Mouse (Mus musculus): ENCODE data around the gene 4930550C14Rik. TPM values are rescaled to one million over a fixed set of nuclear protein-coding genes. Genes with fewer than 3 reads are reported as not detected.

4930550C14Rik gene
- 0.12 TPM in 1 of 2 replicates, not detected in the other for polyA plus RNA-seq (2014; fragmentation: Nextera tagmentation; extraction: Ambion mirVana)

DNA sequence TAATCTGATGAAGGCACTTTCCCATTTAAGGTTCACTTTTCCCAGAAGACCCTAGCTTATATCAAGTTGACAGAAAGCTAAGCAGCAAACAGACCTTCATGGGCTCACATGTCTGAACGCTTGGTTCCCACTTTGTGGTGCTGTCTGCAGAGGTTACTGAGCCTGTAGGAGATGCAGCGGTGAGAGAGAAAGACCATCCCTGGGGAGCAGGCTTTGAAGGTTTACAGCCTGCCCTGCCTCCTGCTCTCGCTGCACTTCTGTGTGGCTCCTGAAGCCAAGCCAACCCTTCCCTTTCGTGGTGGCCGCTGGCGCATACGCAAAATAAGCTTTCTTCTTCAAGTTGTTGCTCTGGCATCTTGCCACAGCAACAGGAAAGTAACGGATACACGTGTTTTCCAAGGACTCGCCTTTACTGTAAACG lies at the start of gene 4930550C14Rik:
Gene 4930550C14Rik (plus strand): TSS at position 35 of the 421 bp plus-strand sequence.
- DNase-seq (ENCODE audit: low spot score) (no peak), ATAC-seq (replicated peaks; ENCODE audit: low FRiP score) (no peak)
- H3K27me3 ChIP-seq (ENCODE audit: control insufficient read depth, insufficient read depth, low read length) = no peaks in the 10 kb centered on the region
- WGBS = 28% methylated on average over 11 of the region's 11 CpGs
- no peak within 1 kb of the TSS for H3K27ac ChIP-seq (ENCODE audit: low read depth, low read length)
- no peak within 1 kb of the TSS for H3K4me3 ChIP-seq (ENCODE audit: low read depth, low read length)
- no peaks in the 10 kb centered on the region for H3K9me3 ChIP-seq (ENCODE audit: control insufficient read depth, low read length)
- H3K36me3 ChIP-seq (ENCODE audit: control insufficient read depth, insufficient read depth, low read length) = no peaks in the 10 kb centered on the region
- H3K9ac ChIP-seq (ENCODE audit: low read length) = no peak within 1 kb of the TSS
- no peaks in the 10 kb centered on the region for H3K4me1 ChIP-seq (replicated peaks; ENCODE audit: control insufficient read depth, insufficient read depth, low read length)
- H3K4me2 ChIP-seq (ENCODE audit: low read depth, low read length, severe bottlenecking) = no peak within 1 kb of the TSS

DNA sequence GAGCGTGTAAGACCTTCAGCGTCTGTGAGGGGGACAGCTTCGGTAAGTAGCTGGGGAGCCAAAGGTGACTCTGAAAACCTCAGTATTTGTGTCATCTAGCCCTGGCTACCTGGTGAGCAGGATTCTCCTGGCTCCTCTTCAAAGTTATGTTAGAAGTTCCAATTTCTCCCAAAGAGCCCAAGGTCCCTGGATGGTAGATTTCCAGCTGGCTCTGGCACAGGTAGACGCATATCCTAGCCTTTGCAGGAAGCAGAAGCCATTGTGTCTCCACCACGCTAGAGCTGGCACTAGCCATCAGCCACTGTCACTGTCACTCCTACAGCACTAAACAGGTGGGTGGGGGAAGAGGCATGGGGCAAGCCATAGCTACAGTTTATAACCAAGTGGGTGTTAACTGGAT lies 49.0 kb upstream of the 4930550C14Rik start:
- Histone ChIP-seq H3K9me3 (ENCODE audit: control insufficient read depth, low read length) (no peaks in the 10 kb centered on the region), H3K27me3 (ENCODE audit: control insufficient read depth, insufficient read depth, low read length) (no peaks in the 10 kb centered on the region), H3K4me1 (replicated peaks; ENCODE audit: control insufficient read depth, insufficient read depth, low read length) (no peaks in the 10 kb centered on the region), H3K9ac (ENCODE audit: low read length) (no peak overlapping the region), H3K36me3 (ENCODE audit: control insufficient read depth, insufficient read depth, low read length) (no peaks in the 10 kb centered on the region), H3K4me2 (ENCODE audit: low read depth, low read length, severe bottlenecking) (no peak overlapping the region), H3K27ac (ENCODE audit: low read depth, low read length) (no peak overlapping the region), H3K4me3 (ENCODE audit: low read depth, low read length) (no peak overlapping the region)
- ATAC-seq (replicated peaks; ENCODE audit: low FRiP score) = no peak
- WGBS = 94% methylated on average over 5 of the region's 5 CpGs
- DNase-seq (ENCODE audit: low spot score) = no peak

DNA sequence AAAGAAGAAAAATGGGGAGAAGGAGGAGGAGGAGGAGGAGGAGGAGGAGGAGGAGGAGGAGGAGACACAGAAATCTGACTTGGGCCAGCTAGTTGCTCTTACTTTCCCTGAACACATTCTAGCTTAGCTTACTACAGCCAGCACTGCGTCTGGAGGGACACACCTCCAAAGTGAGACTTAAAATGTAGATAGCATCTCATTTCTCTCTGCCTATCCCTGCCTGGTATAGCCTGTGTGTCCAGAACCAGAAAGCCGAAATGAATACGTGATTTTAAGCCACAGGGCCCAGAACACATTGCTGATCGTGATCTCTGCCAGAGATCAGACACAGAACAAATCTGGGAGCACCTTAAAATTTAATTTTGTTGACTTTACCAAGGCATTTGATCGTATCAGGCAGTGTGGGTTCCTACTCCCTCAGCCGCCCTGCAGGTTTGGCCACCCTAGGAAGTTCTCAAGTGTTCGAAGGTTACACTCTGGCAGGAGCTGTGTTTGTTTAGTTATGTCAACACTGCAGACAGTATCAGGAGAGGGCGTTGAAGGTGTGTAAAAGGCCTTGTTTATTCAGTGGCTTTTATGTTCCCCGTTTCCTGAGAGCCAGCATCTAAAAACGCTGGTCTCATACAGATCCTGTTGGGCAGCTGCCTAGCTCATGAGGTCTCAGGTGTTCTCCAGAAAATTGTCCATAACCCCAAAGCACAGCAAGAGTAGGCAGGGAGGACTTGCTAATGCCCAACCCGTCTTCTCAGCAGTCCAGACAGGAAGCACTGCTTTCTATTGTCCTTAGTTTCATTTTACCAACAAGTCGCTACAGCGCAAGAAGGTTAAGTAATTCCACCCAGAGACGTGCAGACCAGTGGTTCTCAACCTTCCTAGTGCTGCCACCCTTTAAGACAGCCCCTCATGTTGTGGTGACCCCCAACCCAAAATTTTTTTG lies 45.6 kb upstream of the 4930550C14Rik start:
- no peaks in the 10 kb centered on the region for H3K9me3 ChIP-seq (ENCODE audit: control insufficient read depth, low read length)
- no peak overlapping the region for H3K4me3 ChIP-seq (ENCODE audit: low read depth, low read length)
- H3K27me3 ChIP-seq (ENCODE audit: control insufficient read depth, insufficient read depth, low read length) = no peaks in the 10 kb centered on the region
- ATAC-seq (replicated peaks; ENCODE audit: low FRiP score) (no peak), DNase-seq (ENCODE audit: low spot score) (no peak)
- no peak overlapping the region for H3K9ac ChIP-seq (ENCODE audit: low read length)
- H3K36me3 ChIP-seq (ENCODE audit: control insufficient read depth, insufficient read depth, low read length) = no peaks in the 10 kb centered on the region
- WGBS = 78% methylated on average over 14 of the region's 14 CpGs
- no peak overlapping the region for H3K27ac ChIP-seq (ENCODE audit: low read depth, low read length)
- H3K4me1 ChIP-seq (replicated peaks; ENCODE audit: control insufficient read depth, insufficient read depth, low read length) = no peaks in the 10 kb centered on the region
- no peak overlapping the region for H3K4me2 ChIP-seq (ENCODE audit: low read depth, low read length, severe bottlenecking)

DNA sequence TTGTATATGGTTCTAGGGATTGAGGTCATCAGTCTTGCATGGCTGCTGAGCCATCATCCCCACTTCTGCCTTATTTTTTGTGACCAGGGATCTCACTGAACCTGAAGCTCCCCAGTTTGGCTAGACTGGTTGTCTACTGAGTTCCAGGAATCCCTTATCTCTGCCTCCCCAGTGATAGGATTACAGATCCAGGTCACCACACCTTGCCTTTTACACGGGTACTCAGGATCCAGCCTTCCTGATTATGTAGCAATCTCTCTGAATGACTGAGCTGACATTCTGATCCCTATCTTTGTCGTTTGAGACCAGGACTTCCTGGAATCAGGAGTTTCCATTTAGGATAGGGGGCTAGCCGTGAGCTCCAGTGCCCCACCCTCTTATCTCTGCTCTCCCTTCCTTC lies 30.8 kb upstream of the 4930550C14Rik start:
- WGBS = 75% methylated on average over 3 of the region's 3 CpGs
- no peaks in the 10 kb centered on the region for H3K4me1 ChIP-seq (replicated peaks; ENCODE audit: control insufficient read depth, insufficient read depth, low read length)
- H3K36me3 ChIP-seq (ENCODE audit: control insufficient read depth, insufficient read depth, low read length) = no peaks in the 10 kb centered on the region
- H3K4me2 ChIP-seq (ENCODE audit: low read depth, low read length, severe bottlenecking) = no peak overlapping the region
- H3K9me3 ChIP-seq (ENCODE audit: control insufficient read depth, low read length) = no peaks in the 10 kb centered on the region
- H3K9ac ChIP-seq (ENCODE audit: low read length) = no peak overlapping the region
- ATAC-seq (replicated peaks; ENCODE audit: low FRiP score) (no peak), DNase-seq (ENCODE audit: low spot score) (no peak)
- no peak overlapping the region for H3K27ac ChIP-seq (ENCODE audit: low read depth, low read length)
- no peak overlapping the region for H3K4me3 ChIP-seq (ENCODE audit: low read depth, low read length)
- H3K27me3 ChIP-seq (ENCODE audit: control insufficient read depth, insufficient read depth, low read length) = no peaks in the 10 kb centered on the region

DNA sequence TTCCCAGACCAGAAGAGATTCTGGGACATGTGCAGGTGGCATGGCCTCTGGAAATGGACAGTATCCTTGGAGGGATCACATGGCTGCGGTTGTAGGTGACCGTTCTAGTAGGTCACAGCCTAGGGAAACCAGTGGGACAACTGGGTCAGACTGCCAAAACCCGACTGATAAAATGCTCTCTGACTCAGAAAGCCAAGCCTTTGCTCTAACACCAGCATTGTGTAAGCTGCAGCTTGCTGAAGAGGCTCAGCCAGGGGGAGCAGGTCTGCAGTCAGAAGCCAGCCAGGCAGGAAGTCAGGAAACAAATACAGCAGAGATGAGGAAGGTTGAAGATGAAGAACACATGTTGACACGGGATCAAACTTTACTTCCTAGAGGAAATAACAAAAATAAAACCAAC lies 26.2 kb upstream of the 4930550C14Rik start:
- Histone ChIP-seq H3K27me3 (ENCODE audit: control insufficient read depth, insufficient read depth, low read length) (no peaks in the 10 kb centered on the region), H3K4me1 (replicated peaks; ENCODE audit: control insufficient read depth, insufficient read depth, low read length) (no peaks in the 10 kb centered on the region), H3K36me3 (ENCODE audit: control insufficient read depth, insufficient read depth, low read length) (no peaks in the 10 kb centered on the region), H3K4me3 (ENCODE audit: low read depth, low read length) (no peak overlapping the region), H3K9ac (ENCODE audit: low read length) (no peak overlapping the region), H3K9me3 (ENCODE audit: control insufficient read depth, low read length) (no peaks in the 10 kb centered on the region), H3K27ac (ENCODE audit: low read depth, low read length) (no peak overlapping the region), H3K4me2 (ENCODE audit: low read depth, low read length, severe bottlenecking) (no peak overlapping the region)
- ATAC-seq (replicated peaks; ENCODE audit: low FRiP score) = no peak
- DNase-seq (ENCODE audit: low spot score) = no peak
- WGBS = 82% methylated on average over 4 of the region's 4 CpGs

DNA sequence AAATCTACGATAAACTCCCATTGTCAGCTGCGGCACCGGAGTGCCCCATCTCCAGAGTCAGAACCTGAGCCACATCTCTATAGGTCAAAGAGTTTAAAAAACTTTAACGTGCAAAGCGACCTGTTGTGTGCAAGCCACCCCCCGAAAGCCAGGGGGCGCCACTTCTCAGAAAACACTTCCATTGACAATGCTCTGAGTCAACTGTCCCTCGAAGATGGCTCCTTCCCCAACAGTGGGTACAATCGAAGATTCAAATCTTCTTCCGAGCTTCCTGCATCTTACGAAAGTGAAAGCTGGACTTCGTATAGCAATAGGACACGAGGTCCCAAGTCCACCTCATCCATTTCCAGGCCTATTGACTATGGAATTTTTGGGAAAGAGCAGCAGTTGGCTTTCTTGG lies 25.3 kb upstream of the 4930550C14Rik start:
- no peak overlapping the region for H3K27ac ChIP-seq (ENCODE audit: low read depth, low read length)
- H3K4me3 ChIP-seq (ENCODE audit: low read depth, low read length) = no peak overlapping the region
- no peaks in the 10 kb centered on the region for H3K9me3 ChIP-seq (ENCODE audit: control insufficient read depth, low read length)
- H3K27me3 ChIP-seq (ENCODE audit: control insufficient read depth, insufficient read depth, low read length) = no peaks in the 10 kb centered on the region
- no peak overlapping the region for H3K4me2 ChIP-seq (ENCODE audit: low read depth, low read length, severe bottlenecking)
- H3K36me3 ChIP-seq (ENCODE audit: control insufficient read depth, insufficient read depth, low read length) = no peaks in the 10 kb centered on the region
- H3K4me1 ChIP-seq (replicated peaks; ENCODE audit: control insufficient read depth, insufficient read depth, low read length) = no peaks in the 10 kb centered on the region
- H3K9ac ChIP-seq (ENCODE audit: low read length) = no peak overlapping the region
- no peak for DNase-seq (ENCODE audit: low spot score)
- WGBS = 83% methylated on average over 13 of the region's 13 CpGs
- ATAC-seq (replicated peaks; ENCODE audit: low FRiP score) = no peak

GRCm38 (mm10) chr9:53377597-53377996 lies 24.5 kb upstream of the 4930550C14Rik start:
- Histone ChIP-seq H3K27ac (ENCODE audit: low read depth, low read length) (no peak overlapping the region), H3K36me3 (ENCODE audit: control insufficient read depth, insufficient read depth, low read length) (no peaks in the 10 kb centered on the region), H3K27me3 (ENCODE audit: control insufficient read depth, insufficient read depth, low read length) (no peaks in the 10 kb centered on the region), H3K4me2 (ENCODE audit: low read depth, low read length, severe bottlenecking) (no peak overlapping the region), H3K9ac (ENCODE audit: low read length) (no peak overlapping the region), H3K9me3 (ENCODE audit: control insufficient read depth, low read length) (no peaks in the 10 kb centered on the region), H3K4me3 (ENCODE audit: low read depth, low read length) (no peak overlapping the region), H3K4me1 (replicated peaks; ENCODE audit: control insufficient read depth, insufficient read depth, low read length) (no peaks in the 10 kb centered on the region)
- WGBS = 74% methylated on average over 5 of the region's 5 CpGs
- ATAC-seq (replicated peaks; ENCODE audit: low FRiP score) (no peak), DNase-seq (ENCODE audit: low spot score) (no peak)

DNA sequence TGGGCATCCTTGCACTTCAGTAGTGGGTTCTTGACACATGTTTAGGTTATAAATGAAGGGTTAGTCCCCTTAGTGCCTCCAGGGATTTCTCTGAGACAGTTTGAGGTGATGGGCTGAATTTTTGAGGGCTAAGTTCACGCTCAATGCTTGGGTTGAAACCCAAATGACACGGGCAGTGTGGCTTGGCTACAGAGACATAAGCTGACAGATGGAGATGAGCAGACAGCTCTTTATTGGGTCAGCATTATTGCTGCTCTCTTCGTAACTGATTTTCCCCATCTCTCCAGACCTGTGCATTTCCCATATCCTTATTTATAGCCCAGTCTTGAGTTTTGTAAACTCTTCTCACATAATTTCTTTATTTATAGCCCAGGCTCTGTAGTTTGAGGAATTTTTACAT lies 24.0 kb upstream of the 4930550C14Rik start:
- no peak for DNase-seq (ENCODE audit: low spot score)
- H3K4me2 ChIP-seq (ENCODE audit: low read depth, low read length, severe bottlenecking) = no peak overlapping the region
- H3K9me3 ChIP-seq (ENCODE audit: control insufficient read depth, low read length) = no peaks in the 10 kb centered on the region
- WGBS = 96% methylated on average over 3 of the region's 3 CpGs
- no peak overlapping the region for H3K9ac ChIP-seq (ENCODE audit: low read length)
- no peak overlapping the region for H3K27ac ChIP-seq (ENCODE audit: low read depth, low read length)
- H3K4me1 ChIP-seq (replicated peaks; ENCODE audit: control insufficient read depth, insufficient read depth, low read length) = no peaks in the 10 kb centered on the region
- no peaks in the 10 kb centered on the region for H3K27me3 ChIP-seq (ENCODE audit: control insufficient read depth, insufficient read depth, low read length)
- H3K4me3 ChIP-seq (ENCODE audit: low read depth, low read length) = no peak overlapping the region
- no peaks in the 10 kb centered on the region for H3K36me3 ChIP-seq (ENCODE audit: control insufficient read depth, insufficient read depth, low read length)
- no peak for ATAC-seq (replicated peaks; ENCODE audit: low FRiP score)

DNA sequence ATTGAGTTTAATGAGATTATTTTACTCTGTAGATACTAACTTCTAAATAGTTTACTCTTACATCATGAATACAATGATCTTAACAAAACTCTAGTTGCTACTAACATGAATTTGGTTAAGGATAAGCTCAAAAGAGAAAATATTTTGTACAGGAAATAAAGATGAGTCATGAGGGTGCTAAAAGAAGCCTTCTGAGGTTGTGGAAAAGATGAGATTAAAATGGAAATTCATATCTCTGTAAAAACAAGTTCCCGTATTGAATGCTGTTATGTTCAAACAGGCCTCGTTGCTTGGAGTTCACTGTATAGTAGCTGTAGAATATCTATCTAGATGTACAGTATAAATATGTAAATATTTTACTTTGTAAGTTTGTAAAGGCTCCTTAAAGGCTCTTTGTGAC lies 21.5 kb upstream of the 4930550C14Rik start:
- DNase-seq (ENCODE audit: low spot score) (no peak), ATAC-seq (replicated peaks; ENCODE audit: low FRiP score) (no peak)
- Histone ChIP-seq H3K27ac (ENCODE audit: low read depth, low read length) (no peak overlapping the region), H3K4me2 (ENCODE audit: low read depth, low read length, severe bottlenecking) (no peak overlapping the region), H3K9me3 (ENCODE audit: control insufficient read depth, low read length) (no peaks in the 10 kb centered on the region), H3K9ac (ENCODE audit: low read length) (no peak overlapping the region), H3K4me3 (ENCODE audit: low read depth, low read length) (no peak overlapping the region), H3K36me3 (ENCODE audit: control insufficient read depth, insufficient read depth, low read length) (no peaks in the 10 kb centered on the region), H3K27me3 (ENCODE audit: control insufficient read depth, insufficient read depth, low read length) (no peaks in the 10 kb centered on the region), H3K4me1 (replicated peaks; ENCODE audit: control insufficient read depth, insufficient read depth, low read length) (no peaks in the 10 kb centered on the region; the same call in 1 of the 2 replicates)
- WGBS = 91% methylated on average over 2 of the region's 2 CpGs
